Mouse (Mus musculus) kidney, adult 10 weeks (tissue): Measurements from ENCODE around the gene Wdr5. TPM values are rescaled to one million over a fixed set of nuclear protein-coding genes. Genes with fewer than 3 reads are reported as not detected.

Experiments used
- polyA plus RNA-seq: library from polyadenylated mRNA; stranded (reverse); fragments of 350-450 nt; fragmentation: Illumina TruSeq; extraction: RNeasy Lipid Tissue Mini Kit (QIAGEN cat#74804); gene quantifications from one replicate; pipeline ENCODE4 v1.2.3, GENCODE M21; 2014; ENCODE audit warnings: low read depth, low replicate concordance

Gene Wdr5
- polyA plus RNA-seq, result 20.1 TPM

DNA sequence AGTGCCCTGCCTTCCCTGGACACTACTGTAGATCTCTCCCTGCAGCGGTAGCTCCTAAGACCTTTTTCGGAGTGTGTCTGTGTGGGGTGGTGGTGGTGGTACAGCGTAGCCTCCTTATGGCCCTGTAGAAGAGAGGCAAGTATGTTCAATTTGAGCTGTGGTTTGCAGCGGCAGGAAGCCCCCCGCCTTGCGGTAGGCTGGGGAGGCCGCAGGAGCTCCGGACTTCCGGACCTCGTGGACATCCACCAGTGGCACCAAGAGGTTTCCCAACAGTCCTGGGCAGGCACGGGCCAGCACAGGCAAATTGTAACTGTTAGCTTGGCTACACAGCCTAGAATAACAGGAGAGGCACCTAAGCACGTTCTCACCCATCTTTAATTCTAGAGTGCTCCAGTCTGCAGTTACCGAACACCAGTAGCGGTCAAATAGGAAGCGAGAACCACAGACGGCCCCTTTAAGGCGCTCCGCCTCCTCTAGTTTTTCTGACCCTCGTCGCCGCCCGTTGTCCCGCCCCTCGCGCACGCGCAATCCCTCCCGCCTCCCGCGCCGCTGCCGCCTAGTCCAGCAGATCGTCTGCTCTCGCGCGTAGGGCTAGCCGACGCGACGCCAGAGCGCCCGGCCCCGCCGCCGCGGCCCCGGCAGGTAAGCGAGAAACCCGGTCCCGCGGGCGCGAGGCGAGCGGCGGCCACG, at the start of gene Wdr5:
Gene Wdr5, plus strand, starts transcription at position 519 of the 690 bp plus-strand sequence.

DNA sequence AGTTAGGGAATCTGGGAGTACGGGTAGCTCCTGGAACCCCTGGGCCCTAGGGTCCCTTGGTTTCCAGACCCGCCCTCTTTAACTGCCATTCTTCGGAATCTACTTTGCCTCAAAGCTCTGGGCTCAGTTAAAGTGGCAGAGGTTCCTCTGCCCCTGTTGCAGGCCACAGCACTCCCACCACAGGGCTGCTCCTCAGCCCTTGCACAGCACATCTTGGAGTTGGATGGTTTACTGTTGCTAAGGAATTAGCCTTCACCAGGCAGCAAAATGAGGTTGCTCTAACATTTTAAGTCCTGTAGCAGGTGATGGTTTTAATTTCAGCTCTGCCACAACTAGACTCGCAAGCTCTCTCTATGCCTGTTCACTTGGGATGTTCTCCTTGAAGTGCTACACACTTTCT, 7.4 kb upstream of the Wdr5 start, which contains the start of gene Brd3:
Gene Brd3, minus strand, starts transcription at position 101 of the 400 bp plus-strand sequence.

Other genes starting within 250 kb of the Wdr5 start
- gene Vav2, start 88.1 kb upstream of the Wdr5 start, polyA plus RNA-seq, result 4.0 TPM
- 2.2 TPM for gene Brd3os, start 72.8 kb upstream of the Wdr5 start, polyA plus RNA-seq
- gene Brd3, start 7.5 kb upstream of the Wdr5 start, polyA plus RNA-seq, result 7.6 TPM
- gene Rxra, start 161.3 kb downstream of the Wdr5 start, polyA plus RNA-seq, result 5.1 TPM